Mouse (Mus musculus): ENCODE measurements around the gene Gm11032. TPM values are rescaled to one million over a fixed set of nuclear protein-coding genes. Genes with fewer than 3 reads are reported as not detected.

Gm11032 gene
- polyA plus RNA-seq, 1 experiment from 2014 or later, result not detected

DNA sequence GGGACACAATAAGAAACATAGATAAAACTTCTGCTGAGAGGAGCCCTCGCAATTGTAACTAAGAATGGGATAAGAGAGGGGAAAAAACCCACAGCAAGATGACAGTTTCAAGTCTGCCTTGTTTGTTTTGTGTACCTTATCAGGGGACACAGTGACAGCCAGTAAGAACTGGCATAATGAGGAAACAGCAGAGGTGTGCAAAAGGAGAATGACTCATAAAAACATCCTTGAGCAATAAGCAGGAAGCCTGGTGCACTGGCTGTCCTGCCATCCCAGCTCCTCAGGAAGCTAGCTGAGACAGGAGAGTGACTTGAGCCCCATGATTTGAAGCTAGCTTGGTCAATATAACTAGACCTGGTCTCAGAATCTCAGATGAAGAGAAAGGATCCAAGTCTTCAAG lies 40.0 kb downstream of the Gm11032 start:
- 88% methylated on average over 1 of the region's 1 CpGs for WGBS
- no peak overlapping the region for H3K9ac ChIP-seq (ENCODE audit: low read length)
- H3K4me2 ChIP-seq (ENCODE audit: low read depth, low read length, severe bottlenecking), result no peak overlapping the region
- no peaks in the 10 kb centered on the region for H3K27me3 ChIP-seq (ENCODE audit: control insufficient read depth, insufficient read depth, low read length)
- H3K4me1 ChIP-seq (replicated peaks; ENCODE audit: control insufficient read depth, insufficient read depth, low read length), result no peaks in the 10 kb centered on the region
- ATAC-seq (replicated peaks; ENCODE audit: low FRiP score) (no peak), DNase-seq (ENCODE audit: low spot score) (no peak)
- no peak overlapping the region for H3K4me3 ChIP-seq (ENCODE audit: low read depth, low read length)
- no peak overlapping the region for H3K27ac ChIP-seq (ENCODE audit: low read depth, low read length)
- no peaks in the 10 kb centered on the region for H3K9me3 ChIP-seq (ENCODE audit: control insufficient read depth, low read length)
- H3K36me3 ChIP-seq (ENCODE audit: control insufficient read depth, insufficient read depth, low read length), result peaks cover 2% of the 10 kb centered on the region

DNA sequence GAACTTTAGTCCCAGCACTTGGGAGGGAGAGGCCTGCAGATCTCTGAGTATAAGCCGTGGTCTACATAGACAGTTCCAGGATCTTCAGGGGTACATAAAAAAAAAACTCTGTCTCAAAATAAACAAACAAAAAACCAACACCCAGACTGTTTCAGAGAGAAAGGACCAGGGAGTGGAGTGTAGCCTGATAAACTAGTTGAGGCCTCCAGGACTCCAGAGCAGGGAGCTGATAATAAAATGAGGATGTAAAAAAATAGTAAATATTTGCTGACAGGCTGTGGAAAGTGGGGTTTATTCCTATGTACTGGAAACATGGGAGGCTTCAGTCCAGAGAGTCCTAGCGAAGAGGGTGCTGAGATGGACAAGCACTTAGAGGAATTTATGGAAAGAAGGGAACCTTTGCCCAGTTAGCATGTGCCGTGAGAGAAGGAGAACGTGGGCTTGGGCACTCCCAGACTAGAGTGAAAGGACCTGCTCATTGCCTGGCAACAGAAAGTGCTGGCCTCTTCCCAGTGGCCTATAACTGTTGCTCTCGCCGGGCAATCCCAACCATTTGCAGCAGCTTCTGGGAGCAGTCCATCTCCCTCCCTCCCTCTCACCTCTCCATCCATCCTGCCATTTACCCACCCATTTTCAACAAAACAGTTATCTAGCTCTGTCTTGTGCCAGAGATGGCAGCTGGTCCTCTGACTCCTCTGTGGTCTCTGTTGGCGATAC lies 40.6 kb downstream of the Gm11032 start:
- no peak for ATAC-seq (replicated peaks; ENCODE audit: low FRiP score)
- no peaks in the 10 kb centered on the region for H3K4me1 ChIP-seq (replicated peaks; ENCODE audit: control insufficient read depth, insufficient read depth, low read length)
- WGBS, result 84% methylated on average over 7 of the region's 7 CpGs

DNA sequence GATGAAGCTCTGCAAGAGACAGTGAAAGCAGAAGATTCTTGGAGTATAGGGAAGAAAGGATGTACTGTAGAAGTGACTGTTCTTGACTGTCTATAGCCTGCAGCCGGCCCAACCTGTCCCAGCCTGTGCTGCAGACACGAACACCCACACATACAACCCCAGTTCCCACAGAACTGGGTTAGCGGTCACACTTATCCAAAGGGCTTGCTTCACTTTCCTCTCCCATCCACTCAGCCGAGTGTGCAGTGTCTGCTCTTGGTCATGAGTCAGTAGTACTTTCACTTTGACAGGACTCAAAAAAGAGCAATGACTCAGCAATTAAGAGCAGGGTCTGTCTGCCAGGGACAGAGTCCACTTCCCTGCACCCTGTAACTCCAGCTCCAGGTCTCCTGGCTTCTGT lies 41.5 kb downstream of the Gm11032 start:
- WGBS, result 87% methylated on average over 4 of the region's 4 CpGs
- H3K9me3 ChIP-seq (ENCODE audit: control insufficient read depth, low read length), result no peaks in the 10 kb centered on the region
- peaks cover 2% of the 10 kb centered on the region for H3K36me3 ChIP-seq (ENCODE audit: control insufficient read depth, insufficient read depth, low read length)
- no peak overlapping the region for H3K4me3 ChIP-seq (ENCODE audit: low read depth, low read length)
- no peak for ATAC-seq (replicated peaks; ENCODE audit: low FRiP score)
- H3K9ac ChIP-seq (ENCODE audit: low read length), result no peak overlapping the region
- DNase-seq (ENCODE audit: low spot score), result no peak
- H3K4me1 ChIP-seq (replicated peaks; ENCODE audit: control insufficient read depth, insufficient read depth, low read length), result no peaks in the 10 kb centered on the region
- no peak overlapping the region for H3K27ac ChIP-seq (ENCODE audit: low read depth, low read length)
- H3K27me3 ChIP-seq (ENCODE audit: control insufficient read depth, insufficient read depth, low read length), result no peaks in the 10 kb centered on the region
- H3K4me2 ChIP-seq (ENCODE audit: low read depth, low read length, severe bottlenecking), result no peak overlapping the region

More for the DNA sequence above, 40.6 kb downstream of the Gm11032 start:
- no peak overlapping the region for H3K4me2 ChIP-seq (ENCODE audit: low read depth, low read length, severe bottlenecking)
- peaks cover 2% of the 10 kb centered on the region for H3K36me3 ChIP-seq (ENCODE audit: control insufficient read depth, insufficient read depth, low read length)
- H3K27me3 ChIP-seq (ENCODE audit: control insufficient read depth, insufficient read depth, low read length), result no peaks in the 10 kb centered on the region
- DNase-seq (ENCODE audit: low spot score), result no peak
- no peak overlapping the region for H3K27ac ChIP-seq (ENCODE audit: low read depth, low read length)
- no peaks in the 10 kb centered on the region for H3K9me3 ChIP-seq (ENCODE audit: control insufficient read depth, low read length)
- H3K9ac ChIP-seq (ENCODE audit: low read length), result no peak overlapping the region
- no peak overlapping the region for H3K4me3 ChIP-seq (ENCODE audit: low read depth, low read length)

DNA sequence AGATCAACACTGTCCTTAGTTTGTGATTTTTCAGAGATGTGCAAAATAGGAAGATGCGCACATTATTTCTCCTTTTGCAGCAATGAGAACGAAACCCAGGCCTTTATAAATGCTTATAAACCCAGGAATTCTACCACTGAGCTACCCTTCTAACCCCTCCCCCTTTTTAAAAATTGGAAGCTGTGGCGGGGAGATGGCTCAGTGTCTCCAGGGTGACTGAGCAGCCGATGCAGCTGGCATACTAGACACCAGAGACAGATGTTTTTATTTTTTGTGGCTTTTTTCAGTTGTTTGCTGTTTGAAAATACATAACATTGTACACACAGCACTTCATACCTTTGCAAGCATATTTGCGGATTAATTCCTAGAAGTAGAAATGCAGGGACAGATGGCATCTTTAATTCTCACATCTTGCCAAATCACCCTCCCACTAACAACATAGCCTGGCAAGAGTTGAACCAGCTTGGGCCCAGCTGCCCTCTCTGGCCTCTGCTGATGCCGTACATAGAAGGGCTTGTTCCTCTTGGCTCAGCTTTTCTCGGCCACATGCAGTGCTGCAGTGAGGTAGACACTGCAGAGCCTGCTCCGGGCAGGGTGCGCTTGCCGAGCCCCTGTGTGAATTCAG lies 42.1 kb downstream of the Gm11032 start:
- WGBS, result 88% methylated on average over 10 of the region's 10 CpGs
- ATAC-seq (replicated peaks; ENCODE audit: low FRiP score), result no peak
- Histone ChIP-seq H3K4me2 (ENCODE audit: low read depth, low read length, severe bottlenecking) (no peak overlapping the region), H3K9me3 (ENCODE audit: control insufficient read depth, low read length) (no peaks in the 10 kb centered on the region), H3K27me3 (ENCODE audit: control insufficient read depth, insufficient read depth, low read length) (no peaks in the 10 kb centered on the region), H3K9ac (ENCODE audit: low read length) (no peak overlapping the region), H3K27ac (ENCODE audit: low read depth, low read length) (no peak overlapping the region), H3K4me3 (ENCODE audit: low read depth, low read length) (no peak overlapping the region), H3K36me3 (ENCODE audit: control insufficient read depth, insufficient read depth, low read length) (peaks cover 2% of the 10 kb centered on the region), H3K4me1 (replicated peaks; ENCODE audit: control insufficient read depth, insufficient read depth, low read length) (no peaks in the 10 kb centered on the region)
- no peak for DNase-seq (ENCODE audit: low spot score)

DNA sequence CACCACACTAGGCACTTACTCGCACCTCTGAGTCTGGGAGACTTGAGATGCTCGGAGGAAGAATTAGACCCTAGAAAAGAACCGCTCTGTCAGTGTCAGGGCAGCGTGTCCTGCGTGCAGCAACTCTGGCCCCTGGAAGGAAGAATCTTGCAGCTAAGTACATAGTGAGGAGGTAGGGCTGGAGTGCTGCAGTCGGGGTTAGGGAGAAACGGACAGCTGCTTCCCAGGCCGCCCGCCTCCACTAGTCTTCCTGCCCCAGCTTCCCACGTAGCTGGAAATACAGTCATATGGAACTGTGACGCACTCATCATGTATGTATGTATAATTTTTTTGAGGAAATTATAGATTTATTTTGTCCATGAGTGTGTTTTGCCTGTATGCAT lies 42.6 kb downstream of the Gm11032 start:
- ATAC-seq (replicated peaks; ENCODE audit: low FRiP score), result no peak
- Histone ChIP-seq H3K36me3 (ENCODE audit: control insufficient read depth, insufficient read depth, low read length) (peaks cover 2% of the 10 kb centered on the region), H3K9ac (ENCODE audit: low read length) (no peak overlapping the region), H3K4me2 (ENCODE audit: low read depth, low read length, severe bottlenecking) (no peak overlapping the region), H3K4me3 (ENCODE audit: low read depth, low read length) (no peak overlapping the region), H3K9me3 (ENCODE audit: control insufficient read depth, low read length) (no peaks in the 10 kb centered on the region), H3K27me3 (ENCODE audit: control insufficient read depth, insufficient read depth, low read length) (no peaks in the 10 kb centered on the region), H3K27ac (ENCODE audit: low read depth, low read length) (no peak overlapping the region), H3K4me1 (replicated peaks; ENCODE audit: control insufficient read depth, insufficient read depth, low read length) (no peaks in the 10 kb centered on the region)
- 93% methylated on average over 11 of the region's 11 CpGs for WGBS
- DNase-seq (ENCODE audit: low spot score), result no peak

Other genes with a start within 250 kb of the Gm11032 start
- gene Hormad2, start 179.0 kb upstream of the Gm11032 start, polyA plus RNA-seq (2014; fragmentation: Nextera tagmentation; extraction: Ambion mirVana), result 0.25 and 0.57 TPM in 2 replicates
- 40.4 and 43.1 TPM in 2 replicates for gene Mtmr3, start 25.2 kb upstream of the Gm11032 start, polyA plus RNA-seq (2014; fragmentation: Nextera tagmentation; extraction: Ambion mirVana)
- gene Ascc2, start 17.7 kb downstream of the Gm11032 start, polyA plus RNA-seq (2014; fragmentation: Nextera tagmentation; extraction: Ambion mirVana), result 36.7 and 39.2 TPM in 2 replicates
- gene Uqcr10, start 84.3 kb downstream of the Gm11032 start, polyA plus RNA-seq (2014; fragmentation: Nextera tagmentation; extraction: Ambion mirVana), result 550 and 552 TPM in 2 replicates
- gene Zmat5, start 84.6 kb downstream of the Gm11032 start, polyA plus RNA-seq (2014; fragmentation: Nextera tagmentation; extraction: Ambion mirVana), result 70.9 and 76.4 TPM in 2 replicates
- 0.57 and 0.79 TPM in 2 replicates for gene Cabp7, start 126.7 kb downstream of the Gm11032 start, polyA plus RNA-seq (2014; fragmentation: Nextera tagmentation; extraction: Ambion mirVana)
- gene Nf2, start 229.5 kb downstream of the Gm11032 start, polyA plus RNA-seq (2014; fragmentation: Nextera tagmentation; extraction: Ambion mirVana), result 56.1 and 57.4 TPM in 2 replicates

Measured in forebrain, embryonic 11.5 days (tissue).